Mouse (Mus musculus) hindlimb bud, embryonic 11.5 days (tissue): ENCODE measurements around the gene Lamb1.
A peak's percentile ranks its signal among the peaks of the same experiment; 100 is the strongest.

Experiments
- DNase-seq: peaks from one replicate; pipeline ENCODE4 v3.0.0-alpha.2; 2012; ENCODE audit warnings: low read depth, low spot score; ENCODE audit errors: extremely low spot score

The Lamb1 gene

GRCm38 (mm10) chr12:31283131-31283530 is 18.1 kb downstream of the Lamb1 start:
- DNase-seq, result no peak

- DNase-seq, result no peak
Measured at GRCm38 (mm10) chr12:31283617-31284136, 18.6 kb downstream of the Lamb1 start.

- DNase-seq, result no peak
Measured at GRCm38 (mm10) chr12:31289046-31289445, 24.0 kb downstream of the Lamb1 start.

- no peak for DNase-seq
Measured at GRCm38 (mm10) chr12:31290951-31291350, 25.9 kb downstream of the Lamb1 start.

- no peak for DNase-seq
Measured at GRCm38 (mm10) chr12:31293361-31294142, 28.5 kb downstream of the Lamb1 start.

- no peak for DNase-seq
Measured at GRCm38 (mm10) chr12:31294526-31294925, 29.5 kb downstream of the Lamb1 start.

- DNase-seq, result no peak
Measured at GRCm38 (mm10) chr12:31294996-31295395, 30.0 kb downstream of the Lamb1 start.

GRCm38 (mm10) chr12:31295505-31295904 is 30.5 kb downstream of the Lamb1 start:
- DNase-seq, result peak; percentile 77

GRCm38 (mm10) chr12:31296097-31296496 is 31.1 kb downstream of the Lamb1 start:
- no peak for DNase-seq

- no peak for DNase-seq
Measured at GRCm38 (mm10) chr12:31298122-31298521, 33.1 kb downstream of the Lamb1 start.

GRCm38 (mm10) chr12:31298530-31298929 is 33.5 kb downstream of the Lamb1 start:
- no peak for DNase-seq

- DNase-seq, result no peak
Measured at GRCm38 (mm10) chr12:31299126-31299525, 34.1 kb downstream of the Lamb1 start.

- DNase-seq, result no peak
Measured at GRCm38 (mm10) chr12:31299676-31300197, 34.7 kb downstream of the Lamb1 start.

- DNase-seq, result no peak
Measured at GRCm38 (mm10) chr12:31300276-31300675, 35.2 kb downstream of the Lamb1 start.

- no peak for DNase-seq
Measured at GRCm38 (mm10) chr12:31302266-31302665, 37.2 kb downstream of the Lamb1 start.

GRCm38 (mm10) chr12:31302766-31303511 is 37.9 kb downstream of the Lamb1 start:
- no peak for DNase-seq

GRCm38 (mm10) chr12:31306075-31306675 is 41.1 kb downstream of the Lamb1 start:
- DNase-seq, result no peak

- DNase-seq, result no peak
Measured at GRCm38 (mm10) chr12:31307011-31307410, 42.0 kb downstream of the Lamb1 start.

- no peak for DNase-seq
Measured at GRCm38 (mm10) chr12:31307756-31308155, 42.7 kb downstream of the Lamb1 start.

- DNase-seq, result no peak
Measured at GRCm38 (mm10) chr12:31310687-31311086, 45.7 kb downstream of the Lamb1 start.

GRCm38 (mm10) chr12:31311671-31312265 is 46.7 kb downstream of the Lamb1 start:
- DNase-seq, result no peak
